Mouse (Mus musculus): ENCODE data around the gene Lrg1.

GRCm38 (mm10) chr17:56092312-56092711 is 29.5 kb downstream of the Lrg1 start:
- no peak for TF ChIP-seq CTCF (conservative IDR thresholded peaks at IDR 0.05; ENCODE audit: low read length)
- TF ChIP-seq NANOG (IDR thresholded peaks at IDR 0.05; ENCODE audit: borderline replicate concordance, low read length): no peak
- no peak for TF ChIP-seq POU5F1 (IDR thresholded peaks at IDR 0.05; ENCODE audit: borderline replicate concordance, low read length)
